In genomic region chr3:138443465-138443771, GRCm38 (mm10) we compare ENCODE assay signal across 8 mouse cellular contexts. TPM values are rescaled to one million over a fixed set of nuclear protein-coding genes. Genes with fewer than 3 reads are reported as not detected.
A peak's percentile ranks its signal among the peaks of the same experiment; 100 is the strongest.
DNase-seq lines count a peak whose midpoint lies in the region; ATAC-seq and TF ChIP-seq lines count a peak whose summit lies in the region.

No protein-coding gene starts in this region.

- WGBS in cerebellum, adult 2 months: 3% methylated on average over 9 of the region's 9 CpGs
- WGBS in spleen, adult 2 months: 3% methylated on average over 9 of the region's 9 CpGs
- 5% methylated on average over 9 of the region's 9 CpGs for WGBS in liver, embryonic 11.5 days

- no peaks in the 10 kb centered on the region for H3K9me3 ChIP-seq in liver, embryonic 11.5 days (ENCODE audit: control insufficient read depth, low read length)

- H3K4me2 ChIP-seq in liver, embryonic 11.5 days: peak overlapping the region; percentile 82

- no peak for TF ChIP-seq POLR2A in cerebellum, adult 2 months (IDR thresholded peaks at IDR 0.05; ENCODE audit: borderline replicate concordance, insufficient read depth, low read length)
- no peak for TF ChIP-seq POLR2A in spleen, adult 2 months (IDR thresholded peaks at IDR 0.05; ENCODE audit: low read depth, low read length)

- H3K4me3 ChIP-seq in cerebellum, adult 2 months (replicated peaks; ENCODE audit: insufficient read depth, low read depth, low read length): peak overlapping the region; percentile 80
- peak overlapping the region; percentile 71 for H3K4me3 ChIP-seq in spleen, adult 2 months (ENCODE audit: extremely low read depth, insufficient read depth, insufficient read length)
- H3K4me3 ChIP-seq in liver, embryonic 11.5 days (ENCODE audit: low read depth, low read length): peak overlapping the region; percentile 86

- no peak for DNase-seq in cerebellum, adult 2 months
- no peak for DNase-seq in cerebellum, postnatal 4 days (ENCODE audit: low spot score in 2 of 2)
- DNase-seq in spleen, adult 2 months (ENCODE audit: low read depth in 1 of 2, low spot score in 2 of 2): no peak
- DNase-seq in spleen, postnatal 4 days (ENCODE audit: low spot score in 2 of 2): no peak
- DNase-seq in liver, embryonic 11.5 days (ENCODE audit: low spot score): no peak
- no peak for DNase-seq in right cerebral cortex, adult 2 months (ENCODE audit: low spot score in 2 of 2)
- DNase-seq in gastrocnemius, adult 8-10 months (ENCODE audit: low spot score in 2 of 2): no peak

- peaks cover 4% of the 10 kb centered on the region; the same call in 1 of the 2 replicates for H3K36me3 ChIP-seq in spleen, adult 2 months (ENCODE audit: control insufficient read depth, insufficient read depth, low read length)
- H3K36me3 ChIP-seq in liver, embryonic 11.5 days (ENCODE audit: control insufficient read depth, insufficient read depth, low read length): peaks cover 5% of the 10 kb centered on the region; the same call in 1 of the 2 replicates

- H3K9ac ChIP-seq in liver, embryonic 11.5 days (ENCODE audit: low read depth, low read length): peak overlapping the region; percentile 90

- H3K4me1 ChIP-seq in cerebellum, adult 2 months (ENCODE audit: control insufficient read depth, insufficient read depth, low read length): 0 out of 2 replicates have a peak, but pooled peaks cover 3% of the 10 kb centered on the region
- H3K4me1 ChIP-seq in spleen, adult 2 months (ENCODE audit: control insufficient read depth, insufficient read depth, insufficient read length): peaks cover 3% of the 10 kb centered on the region; the same call in 1 of the 2 replicates
- H3K4me1 ChIP-seq in liver, embryonic 11.5 days (replicated peaks; ENCODE audit: control insufficient read depth, insufficient read depth, low read length): peaks cover 6% of the 10 kb centered on the region; the same call in 1 of the 2 replicates

- H3K27me3 ChIP-seq in cerebellum, adult 2 months (ENCODE audit: control insufficient read depth, insufficient read depth, low read length): no peaks in the 10 kb centered on the region
- H3K27me3 ChIP-seq in spleen, adult 2 months (ENCODE audit: control insufficient read depth, insufficient read depth, low read length): no peaks in the 10 kb centered on the region
- no peaks in the 10 kb centered on the region for H3K27me3 ChIP-seq in liver, embryonic 11.5 days (replicated peaks; ENCODE audit: control insufficient read depth, insufficient read depth, low read length)

- H3K27ac ChIP-seq in cerebellum, adult 2 months (ENCODE audit: insufficient read depth, low read length): peak overlapping the region; percentile 80
- peak overlapping the region; percentile 67 for H3K27ac ChIP-seq in spleen, adult 2 months (ENCODE audit: insufficient read depth, low read length)
- peak overlapping the region; percentile 67 for H3K27ac ChIP-seq in liver, embryonic 11.5 days (ENCODE audit: low read depth, low read length)

- no peak for ATAC-seq in liver, embryonic 11.5 days (replicated peaks; ENCODE audit: low FRiP score)
- no peak for ATAC-seq in activated CD4-positive, CD25-positive, alpha-beta regulatory T cell, adult 4 months

- no peak for TF ChIP-seq CTCF in cerebellum, adult 2 months (IDR thresholded peaks at IDR 0.05; ENCODE audit: borderline replicate concordance, insufficient read depth, low read depth, low read length)
- no peak for TF ChIP-seq CTCF in spleen, adult 2 months (IDR thresholded peaks at IDR 0.05; ENCODE audit: extremely low read depth, insufficient read depth, insufficient read length, insufficient replicate concordance)

RNA-seq across cellular contexts. Expression of gene Adh5, which starts 0.5 kb away (rescaled TPM):
- 84.3 and 84.6 TPM in 2 replicates for polyA plus RNA-seq in cerebellum, adult 2 months (2012; rRNA removed)
- 15.1 and 15.4 TPM in 2 replicates for polyA plus RNA-seq in spleen, adult 2 months (2012; rRNA removed)
- polyA plus RNA-seq in liver, embryonic 11.5 days (2014; fragmentation: Nextera tagmentation; extraction: Ambion mirVana): 176 and 184 TPM in 2 replicates
- total RNA-seq in gastrocnemius, adult 8-10 months (2022): 10 to 100 TPM; 61.0 to 64.1 (median 61.7) TPM
- polyA plus RNA-seq in activated CD4-positive, CD25-positive, alpha-beta regulatory T cell, adult 4 months (2017; shearing (Covaris generic)): 100 to 1,000 TPM; 117 to 122 TPM

RNA-seq across cellular contexts. Expression of gene Adh4, which starts 28.2 kb away (rescaled TPM):
- polyA plus RNA-seq in cerebellum, adult 2 months (2012; rRNA removed): not detected in 2 replicates
- not detected in 2 replicates for polyA plus RNA-seq in spleen, adult 2 months (2012; rRNA removed)
- not detected in 2 replicates for polyA plus RNA-seq in liver, embryonic 11.5 days (2014; fragmentation: Nextera tagmentation; extraction: Ambion mirVana)
- not detected for total RNA-seq in gastrocnemius, adult 8-10 months (2022)
- under 1 TPM; 0.25 to 0.38 TPM for polyA plus RNA-seq in activated CD4-positive, CD25-positive, alpha-beta regulatory T cell, adult 4 months (2017; shearing (Covaris generic))

RNA-seq across cellular contexts. Expression of gene Metap1, which starts 45.9 kb away (rescaled TPM):
- polyA plus RNA-seq in cerebellum, adult 2 months (2012; rRNA removed): 43.1 and 45.3 TPM in 2 replicates
- polyA plus RNA-seq in spleen, adult 2 months (2012; rRNA removed): 6.6 and 8.5 TPM in 2 replicates
- 51.8 and 54.1 TPM in 2 replicates for polyA plus RNA-seq in liver, embryonic 11.5 days (2014; fragmentation: Nextera tagmentation; extraction: Ambion mirVana)
- 10 to 100 TPM; 51.4 to 54.0 (median 53.7) TPM for total RNA-seq in gastrocnemius, adult 8-10 months (2022)
- polyA plus RNA-seq in activated CD4-positive, CD25-positive, alpha-beta regulatory T cell, adult 4 months (2017; shearing (Covaris generic)): 10 to 100 TPM; 32.0 to 33.3 TPM
